Mouse (Mus musculus) urinary bladder, postnatal 36 days (tissue): ENCODE measurements around the gene Hscb.
A peak's percentile ranks its signal among the peaks of the same experiment; 100 is the strongest.

Experiments used
- DNase-seq, 2 experiments: peaks; one replicate each; pipeline ENCODE4 v3.0.0; 2022; ENCODE audit warnings: low spot score in 2 of 2, mixed read lengths in 1 of 2

Gene Hscb

DNA sequence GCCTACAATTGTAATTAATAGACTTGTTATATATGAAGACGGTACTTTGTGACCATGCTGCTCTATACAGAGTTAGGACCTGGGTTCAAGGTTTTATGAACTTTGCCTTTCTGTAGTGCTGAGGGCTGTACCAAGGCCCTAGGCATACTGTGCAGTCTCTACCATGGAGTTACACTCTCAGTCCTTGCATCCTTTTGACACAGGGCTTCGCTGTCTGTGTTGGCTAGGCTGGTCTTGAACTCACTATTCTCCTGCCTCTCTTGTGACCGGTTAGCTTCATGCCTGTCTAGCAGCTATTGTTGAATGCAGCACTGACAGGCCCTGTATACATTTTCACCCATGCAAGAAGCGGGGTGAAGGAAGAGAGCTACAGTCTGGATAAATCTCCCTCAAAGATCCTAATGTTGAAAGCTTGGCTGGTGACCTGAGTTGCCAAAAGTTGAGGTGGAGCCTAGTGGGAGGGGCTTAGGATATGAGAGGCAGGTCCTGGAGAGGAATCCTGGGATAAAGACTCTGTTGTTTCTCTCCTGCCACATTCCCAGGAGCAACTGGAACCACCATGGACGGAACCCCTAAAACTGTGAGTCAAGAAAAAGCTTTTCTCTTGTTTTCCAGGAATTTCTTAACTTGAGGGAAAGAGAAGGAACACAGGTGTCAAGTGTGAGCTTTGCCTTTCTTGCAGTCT lies 8.4 kb downstream of the Hscb start:
- no peak for DNase-seq

DNA sequence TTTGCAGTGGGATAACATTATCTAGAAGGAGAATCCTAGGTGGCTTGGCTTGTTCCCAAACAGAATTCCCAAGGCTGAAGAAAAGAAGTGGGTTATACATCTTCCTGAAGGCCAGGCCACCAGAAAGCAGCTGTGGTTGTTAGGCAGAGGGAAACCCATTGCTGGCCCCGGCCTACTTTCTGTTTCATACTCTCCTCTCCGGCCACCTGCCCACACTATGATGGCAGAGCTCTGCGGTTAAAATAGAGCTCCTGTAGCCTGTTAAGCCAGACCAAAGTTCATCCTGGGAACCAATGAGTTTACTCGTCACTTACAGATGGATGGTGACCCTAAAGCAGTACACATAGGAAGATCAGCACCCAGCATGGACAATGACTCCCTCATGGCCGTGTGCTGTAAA lies 12.0 kb downstream of the Hscb start:
- no peak for DNase-seq

DNA sequence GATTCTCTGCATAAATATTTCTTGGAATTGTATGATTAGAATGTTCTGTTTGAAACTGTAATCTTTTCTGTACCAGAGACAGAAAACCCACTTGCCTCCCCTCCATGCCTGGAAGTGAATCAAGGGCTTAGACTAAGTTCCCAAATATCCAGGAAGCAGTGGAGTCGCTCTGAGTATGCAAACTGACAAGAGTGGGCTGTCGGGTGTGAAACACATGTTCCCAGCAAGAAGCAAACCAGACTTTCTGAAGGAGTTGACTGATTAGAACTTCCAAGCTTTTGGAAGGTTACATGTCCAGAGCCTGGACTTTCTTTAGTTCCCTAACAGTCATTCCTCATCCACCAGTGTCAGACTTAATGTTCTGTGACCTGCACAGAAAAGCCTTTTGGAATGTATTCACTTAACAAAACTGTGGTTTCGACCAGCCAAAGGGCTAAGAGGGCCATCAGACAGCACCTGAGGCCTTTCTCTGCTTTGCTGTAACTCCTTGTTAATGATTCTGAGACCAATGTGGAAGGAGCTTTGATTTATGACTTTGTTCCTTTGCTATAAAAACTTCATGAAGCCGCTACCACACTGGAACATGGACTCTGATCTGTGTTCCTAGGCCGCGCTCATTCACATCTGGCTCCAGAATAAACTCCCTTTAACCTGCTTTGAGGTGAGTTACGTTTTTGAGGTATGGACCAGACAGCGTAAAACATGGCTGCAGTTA lies 12.6 kb downstream of the Hscb start:
- DNase-seq, result no peak

DNA sequence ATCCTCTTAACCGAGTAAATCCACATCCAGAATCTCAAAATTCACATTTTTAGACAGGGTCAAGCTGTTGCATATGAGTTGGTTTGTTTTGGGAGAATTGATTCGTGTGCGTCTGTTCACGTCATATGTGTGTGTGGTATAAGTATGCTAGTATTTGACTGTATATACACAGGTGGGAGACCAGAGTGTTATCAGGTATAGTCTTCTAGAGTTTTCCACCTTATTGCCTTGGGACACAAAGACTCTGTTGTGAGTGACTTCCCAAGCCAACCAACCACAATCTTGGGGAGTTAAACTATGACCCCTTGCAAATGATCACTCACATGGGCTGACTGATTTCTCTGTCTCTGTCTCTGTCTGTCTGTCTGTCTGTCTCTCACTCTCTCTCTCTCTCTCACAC lies 15.2 kb downstream of the Hscb start:
- no peak for DNase-seq

DNA sequence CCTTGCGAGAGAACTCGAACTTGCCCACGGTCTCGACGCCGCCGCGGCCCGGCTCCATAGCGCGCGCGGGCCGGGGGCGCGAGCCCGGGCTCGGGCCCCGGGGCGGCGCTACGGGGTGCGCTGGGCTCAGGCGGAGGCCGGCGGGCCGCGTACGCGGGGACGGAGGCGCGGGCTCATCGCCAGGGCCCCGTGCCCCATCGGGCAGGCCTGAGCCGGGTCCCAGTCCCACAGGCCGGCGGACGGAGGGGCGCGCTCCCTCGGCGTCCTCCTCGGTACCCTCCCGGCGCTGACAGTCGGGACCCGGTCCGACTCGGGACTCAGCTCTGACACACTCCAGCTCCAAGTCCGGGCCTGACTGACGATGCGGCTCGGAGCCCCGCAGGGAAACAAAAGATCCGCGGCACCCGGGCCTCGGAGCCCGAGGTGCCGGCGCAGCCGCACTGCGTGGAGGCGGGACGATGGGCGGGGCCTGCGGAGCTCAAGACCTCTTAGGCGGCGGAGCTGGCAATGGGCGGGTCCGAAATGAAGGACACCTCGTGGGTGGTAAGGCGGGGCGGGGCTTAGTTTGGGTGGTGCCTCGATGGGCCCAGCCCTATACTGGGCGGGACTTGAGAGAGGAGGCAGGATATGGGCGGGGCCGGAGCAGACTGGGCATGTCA lies 29.8 kb downstream of the Hscb start, which contains the start of gene Ulk1:
Ulk1 (minus strand) TSS at position 431 of the 659 bp plus-strand sequence.
- peak; percentile 99 to 100 for DNase-seq

DNA sequence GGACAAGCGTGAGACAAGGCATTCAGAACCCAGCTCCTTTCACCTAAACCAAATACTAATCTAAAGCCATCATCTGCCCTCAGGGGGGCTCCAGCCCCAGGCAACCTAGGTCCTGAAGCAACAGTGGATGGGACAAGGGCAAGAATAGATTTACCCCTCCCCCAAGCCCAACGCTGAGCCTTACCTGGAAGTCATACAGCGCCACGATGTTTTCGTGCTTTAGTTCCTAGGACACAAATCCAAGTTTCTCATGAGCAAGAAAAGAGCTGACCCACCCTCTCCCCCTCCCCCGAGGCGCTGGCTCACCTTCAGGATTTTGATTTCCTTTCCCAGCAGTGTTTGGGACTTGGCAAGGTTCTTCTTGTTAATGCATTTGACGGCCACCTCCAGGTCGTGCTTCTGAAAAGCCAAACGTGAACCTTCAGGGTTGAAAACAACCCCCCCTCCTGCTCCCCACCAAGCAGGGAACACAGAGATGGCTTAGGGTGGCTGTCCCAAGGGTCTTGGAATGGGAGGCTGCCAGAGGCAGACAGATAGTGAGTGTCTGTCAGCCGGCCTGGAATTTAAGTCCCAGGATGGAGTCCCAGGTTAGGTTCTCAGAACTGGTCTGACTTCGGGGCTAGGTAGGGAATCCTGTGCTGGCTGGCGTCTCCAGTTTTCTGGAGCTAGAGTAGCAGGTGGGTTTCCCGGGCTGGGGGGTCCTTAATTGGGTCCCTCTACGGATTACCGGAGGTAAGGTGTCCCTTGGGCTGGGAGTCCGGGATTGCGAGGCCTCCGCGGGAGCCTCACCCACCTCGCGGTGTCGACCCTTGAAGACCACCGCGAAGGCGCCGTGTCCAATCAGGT lies 30.5 kb downstream of the Hscb start:
- peak in 1 of 2 experiments; percentile 23 for DNase-seq

DNA sequence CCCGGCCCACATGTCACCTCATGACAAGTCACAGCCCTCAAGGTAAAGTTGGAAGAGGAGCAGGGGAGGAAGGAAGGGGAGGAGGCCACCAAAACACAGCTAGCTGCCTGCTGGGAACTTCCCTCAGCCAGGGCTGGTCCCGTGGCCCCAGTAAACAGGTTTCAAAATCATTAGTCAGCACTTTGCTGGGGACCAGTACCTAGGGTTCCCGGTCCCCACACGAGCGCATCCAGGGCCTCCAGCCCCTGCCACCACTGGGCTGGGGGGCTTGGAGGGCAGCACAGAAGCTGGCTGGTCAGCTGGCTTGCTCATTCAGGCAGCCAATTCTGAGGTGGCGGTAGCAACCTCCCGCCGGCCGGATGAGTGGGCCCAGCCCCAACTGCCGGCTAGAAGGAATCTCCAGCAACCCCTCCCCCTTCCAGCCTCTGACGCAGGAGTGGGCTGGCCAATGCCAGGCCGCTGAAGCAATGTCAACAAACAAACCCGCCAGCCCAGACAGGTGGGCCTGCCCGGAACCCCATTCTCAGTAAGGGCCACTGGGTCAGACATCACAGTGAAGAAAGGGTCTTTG lies 31.4 kb downstream of the Hscb start:
- peak; percentile 91 to 93 for DNase-seq

DNA sequence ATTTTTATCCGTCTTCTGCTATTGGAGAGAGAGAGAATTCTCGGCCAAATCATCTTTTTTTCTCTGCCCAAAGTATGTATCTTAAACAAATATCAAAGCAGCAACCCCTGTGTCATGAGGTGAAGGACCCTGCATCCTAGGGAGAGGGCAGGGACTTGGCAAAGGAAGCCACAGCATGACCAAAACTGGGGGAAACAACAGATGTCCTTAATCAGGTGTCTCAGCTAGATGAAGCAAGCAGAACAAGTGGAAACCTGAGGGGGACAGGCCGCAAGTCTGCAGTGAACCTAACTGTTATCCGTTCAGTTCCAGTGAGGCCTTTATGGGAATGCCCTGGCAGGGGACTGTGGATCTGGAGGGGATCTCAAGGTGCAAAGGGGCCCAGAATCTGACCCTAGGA lies 32.1 kb downstream of the Hscb start:
- no peak for DNase-seq

DNA sequence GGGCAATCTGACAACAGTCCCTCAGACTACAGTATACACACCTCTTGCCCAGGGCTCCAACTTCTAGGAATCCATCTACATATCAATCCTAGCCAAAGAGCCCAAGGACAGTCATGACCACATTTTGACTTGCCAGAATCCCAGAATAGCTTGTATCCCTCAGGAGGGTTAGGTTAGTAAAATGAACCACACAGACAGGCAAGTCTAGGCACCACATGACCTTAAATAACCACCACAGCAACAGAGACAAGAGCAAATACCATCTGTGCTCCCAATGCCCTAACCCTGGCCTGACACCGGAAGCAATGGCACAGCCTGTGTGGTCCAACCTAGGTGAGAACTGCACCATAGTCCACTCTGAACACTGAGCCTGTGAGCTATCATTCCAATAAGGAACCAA lies 32.9 kb downstream of the Hscb start:
- DNase-seq, result no peak

DNA sequence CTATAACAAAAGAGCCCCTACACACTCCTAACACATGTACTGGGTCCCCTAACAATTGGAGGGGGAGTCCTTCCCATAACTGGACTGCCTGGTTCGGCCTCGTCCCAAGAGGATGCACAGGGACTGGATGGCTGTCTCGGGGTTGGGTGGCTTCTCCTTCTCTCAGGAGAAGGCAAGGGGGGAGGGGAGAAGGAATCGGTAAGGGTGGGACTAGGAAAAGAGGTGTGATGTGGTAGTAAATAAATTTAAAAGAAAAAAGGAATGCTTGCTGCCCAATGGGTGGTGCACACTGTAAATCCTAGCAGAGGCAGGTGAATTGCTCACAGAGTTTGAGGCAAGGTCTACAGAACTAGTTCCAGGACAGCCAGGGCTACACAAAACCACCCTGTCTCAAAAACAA lies 33.4 kb downstream of the Hscb start:
- no peak for DNase-seq

DNA sequence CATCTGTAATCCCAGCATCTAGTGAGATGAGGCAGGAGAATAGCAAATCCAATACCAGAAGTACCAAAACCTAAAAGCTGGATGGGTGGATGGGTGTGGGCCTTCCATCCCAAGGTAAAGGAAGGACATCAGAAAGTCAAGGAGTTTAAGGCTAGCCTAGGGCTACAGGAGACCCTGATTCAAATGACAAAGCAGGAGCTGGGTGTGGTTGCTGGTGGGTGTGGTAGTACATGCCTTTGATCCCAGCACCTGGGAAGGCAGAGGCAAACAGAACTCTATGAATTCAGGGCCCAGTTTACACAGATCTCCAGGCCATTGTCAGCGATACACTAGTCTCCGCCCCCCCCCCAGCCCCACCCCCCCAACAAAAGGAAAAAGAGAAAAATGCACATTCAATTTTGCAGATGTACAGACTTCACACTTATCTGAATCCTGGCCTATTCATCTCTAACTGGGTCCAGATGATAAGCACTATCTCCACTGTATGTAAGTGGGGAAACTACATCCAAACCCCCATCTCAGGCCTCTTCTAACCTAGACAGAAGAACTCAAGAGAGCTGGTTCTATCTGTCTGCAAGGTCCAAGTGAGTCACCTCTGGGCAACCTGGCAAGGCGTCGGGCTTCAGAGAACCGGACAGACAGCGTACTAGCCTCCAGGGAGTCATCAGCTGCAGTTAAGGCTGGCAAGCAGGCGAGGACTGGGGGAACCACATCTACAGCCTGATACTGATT lies 35.4 kb downstream of the Hscb start:
- DNase-seq, result no peak

DNA sequence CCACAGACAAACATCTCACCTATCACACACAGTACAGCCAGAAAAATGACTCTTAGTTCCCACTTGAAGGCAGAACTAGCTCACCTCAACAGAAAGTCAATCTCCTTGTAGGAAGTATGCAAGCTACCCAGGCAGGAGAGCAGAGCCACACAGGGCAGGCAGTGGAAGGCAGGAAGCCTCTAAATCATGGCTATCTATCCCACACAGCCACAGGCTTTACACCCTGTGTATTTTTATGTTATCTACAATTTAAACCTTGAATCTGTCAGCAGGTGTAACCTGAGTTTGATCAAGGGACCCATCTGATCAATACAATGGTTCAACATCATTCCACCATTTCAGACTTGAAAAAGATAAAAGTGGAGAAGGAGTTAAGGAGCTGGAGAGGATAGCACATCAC lies 36.8 kb downstream of the Hscb start:
- no peak for DNase-seq

DNA sequence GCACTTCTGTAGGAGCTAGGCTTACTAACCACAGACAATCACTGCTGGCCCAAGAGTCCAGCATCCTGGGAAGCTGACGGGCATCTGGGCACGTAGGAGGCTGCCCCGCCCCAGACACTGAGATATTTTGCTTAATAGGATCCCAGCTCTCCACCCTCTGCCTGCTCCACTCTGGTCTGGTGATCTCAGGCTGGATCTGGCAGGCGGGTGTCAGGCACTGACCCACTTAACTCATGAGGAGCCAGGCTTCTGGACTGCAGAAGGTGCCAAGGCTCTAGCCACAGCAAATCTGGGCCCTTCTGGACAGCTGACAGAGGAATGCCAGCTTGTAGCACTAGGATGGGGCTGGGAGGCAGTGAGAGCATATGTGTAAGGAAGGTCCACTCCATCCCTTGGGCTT lies 37.4 kb downstream of the Hscb start:
- peak in 1 of 2 experiments; percentile 28 for DNase-seq

DNA sequence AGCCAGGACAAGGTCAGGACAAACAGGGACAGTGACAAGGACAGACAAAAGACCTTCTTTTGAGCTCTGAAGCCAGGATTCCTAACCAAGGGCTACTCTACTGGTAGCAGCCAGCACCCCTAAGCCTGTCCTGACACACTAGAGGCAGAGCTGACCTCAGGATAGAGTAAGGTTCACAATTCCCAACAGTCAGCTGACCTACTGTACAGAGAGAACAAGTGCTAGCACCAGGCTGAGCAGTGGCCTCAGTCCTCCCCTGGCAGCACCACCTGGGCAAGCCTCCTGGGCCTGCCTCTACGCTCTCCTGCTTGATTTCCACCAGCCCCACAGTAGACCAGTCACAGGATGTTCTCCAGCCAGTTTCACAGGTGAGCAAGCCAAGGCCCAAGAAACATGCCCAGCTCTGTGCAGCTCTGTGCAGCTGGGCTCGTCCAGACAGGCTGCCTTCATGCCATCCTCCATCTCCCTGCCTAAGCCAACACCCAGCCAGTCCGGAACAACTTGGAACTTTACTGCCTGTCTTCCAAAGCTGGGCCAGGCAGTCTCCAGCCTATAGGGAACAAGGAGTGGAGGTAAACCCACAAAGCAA lies 38.4 kb downstream of the Hscb start:
- DNase-seq, result peak; percentile 25 to 51

DNA sequence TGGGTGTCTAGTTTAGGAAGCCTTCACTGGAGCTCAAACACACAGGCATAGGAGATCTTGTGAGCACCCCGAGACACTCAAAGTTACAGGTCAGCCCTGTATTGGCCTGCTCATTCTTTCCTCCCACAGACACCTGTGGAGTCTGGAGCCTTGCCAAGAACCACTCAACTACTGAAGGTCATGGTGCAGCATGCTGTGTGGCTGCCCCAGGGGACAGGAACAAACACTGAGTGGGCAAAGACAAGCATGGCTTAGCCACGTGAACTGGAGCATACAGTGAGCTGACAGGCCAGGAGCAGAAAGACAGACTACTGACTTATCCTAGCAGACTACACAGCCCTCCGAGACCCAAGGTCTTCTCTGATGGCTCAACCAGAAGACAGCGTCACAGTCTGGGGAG lies 41.9 kb downstream of the Hscb start:
- DNase-seq, result peak in 1 of 2 experiments; percentile 27

DNA sequence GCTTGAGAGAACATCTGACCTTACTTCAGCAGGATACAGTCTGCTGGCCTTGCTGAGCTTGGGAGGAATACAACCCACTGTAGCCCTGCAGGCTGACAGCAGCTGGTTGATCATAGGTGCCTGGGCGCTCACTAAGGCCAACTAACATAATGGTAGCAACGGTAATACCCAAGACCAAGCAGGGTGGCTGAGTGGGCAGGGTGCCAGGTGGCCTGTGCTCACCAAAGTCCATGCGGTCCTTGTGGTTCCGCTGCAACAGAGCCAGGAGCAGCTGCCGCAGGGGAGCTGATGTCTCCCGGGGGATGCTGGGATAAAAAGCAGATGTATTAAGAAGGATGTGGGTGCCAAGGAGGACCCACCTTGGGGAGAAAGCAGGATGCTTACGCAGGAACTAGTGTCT lies 45.2 kb downstream of the Hscb start:
- DNase-seq, result no peak

DNA sequence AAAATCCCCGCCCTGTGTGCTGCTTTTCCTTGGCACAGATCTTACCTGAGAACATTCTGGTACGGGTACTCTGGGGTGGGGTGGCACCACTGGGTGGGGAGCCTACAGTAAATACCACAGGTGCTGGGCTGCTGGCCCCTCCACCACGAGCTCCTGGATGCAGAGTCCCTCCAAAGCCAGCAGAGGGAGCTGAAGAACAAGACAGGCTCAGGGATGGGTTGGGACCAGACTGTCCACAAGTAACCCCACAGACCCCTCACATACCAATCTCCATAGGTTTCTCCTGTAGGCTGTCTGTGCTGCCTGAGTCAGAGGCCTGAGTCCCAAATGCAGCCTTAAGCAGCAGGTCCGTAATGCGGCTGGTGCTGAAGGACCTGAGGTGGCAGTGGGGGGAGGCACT lies 50.9 kb downstream of the Hscb start:
- peak; percentile 25 to 31 for DNase-seq

DNA sequence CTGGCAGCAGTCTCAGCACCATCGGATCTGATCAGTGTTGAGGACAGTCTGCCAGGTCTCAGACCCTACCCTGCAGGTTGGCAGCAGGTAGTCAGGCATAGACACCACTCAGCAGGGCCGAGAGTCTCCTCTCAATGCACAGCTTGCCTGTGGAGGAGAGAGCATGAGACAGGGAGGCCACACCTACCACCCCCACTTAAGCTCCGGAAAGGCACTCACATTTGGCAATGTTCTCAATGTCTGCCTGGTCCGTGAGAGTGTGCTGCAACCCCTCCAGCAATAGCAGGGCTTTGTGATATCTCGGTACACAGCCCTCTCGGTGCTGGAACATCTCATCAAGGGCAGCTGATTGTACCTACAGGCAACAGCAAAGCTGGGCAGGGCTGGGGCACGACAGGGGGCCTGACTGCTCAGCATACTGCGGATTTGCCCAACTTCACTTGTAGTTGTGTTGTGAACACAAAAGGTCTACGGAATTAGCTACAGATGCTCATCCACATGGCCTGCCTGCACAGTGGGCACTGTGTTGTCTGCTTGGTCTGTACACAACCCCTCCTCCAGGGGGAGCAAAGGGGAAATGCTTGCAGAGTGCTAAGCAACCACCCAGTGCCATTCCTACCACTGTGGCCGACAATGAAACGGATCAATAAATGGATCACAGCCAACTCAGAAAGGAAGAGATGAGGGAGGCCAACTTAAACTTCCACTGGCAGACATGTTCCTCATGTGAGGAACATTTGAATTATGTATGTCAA lies 53.3 kb downstream of the Hscb start:
- no peak for DNase-seq

DNA sequence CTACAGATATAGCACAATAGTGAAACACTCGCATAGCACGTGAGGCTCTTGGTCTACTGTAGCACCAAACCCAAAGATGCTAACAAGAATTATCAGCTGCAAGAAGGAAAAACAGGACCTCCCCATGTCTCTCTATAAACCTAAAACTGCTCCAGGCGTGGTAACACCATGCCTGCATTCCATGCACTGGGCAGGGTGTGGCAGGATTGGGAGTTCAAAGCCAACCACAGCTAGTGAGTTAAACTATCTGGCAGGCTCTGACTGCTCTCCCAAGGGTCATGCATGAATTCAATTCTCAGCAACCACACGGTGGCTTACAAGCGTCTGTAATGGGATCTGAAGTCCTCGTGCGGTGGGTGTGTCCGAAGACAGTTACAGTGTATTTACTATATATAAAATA lies 56.4 kb downstream of the Hscb start:
- no peak for DNase-seq
